Mouse (Mus musculus) cerebellum, adult 2 months (tissue): ENCODE measurements around the gene Smtn.

Source experiments
- CTCF ChIP-seq: fragments of 200-500 bp; IDR thresholded peaks from 2 replicates; pipeline ENCODE4 v1.5.1; 2011; ENCODE audit warnings: low read depth, mild to moderate bottlenecking, control low read depth, low read length, moderate library complexity, borderline replicate concordance; ENCODE audit not compliant: insufficient read depth
- POLR2A ChIP-seq: fragments of 200-500 bp; IDR thresholded peaks from 2 replicates; pipeline ENCODE4 v1.6.1; 2011; ENCODE audit warnings: low read length, control low read depth, borderline replicate concordance; ENCODE audit not compliant: insufficient read depth

GRCm38 (mm10) chr11:3502057-3502456, 38.4 kb downstream of the Smtn start:
- TF ChIP-seq CTCF: no peak
- TF ChIP-seq POLR2A: no peak
